Mouse (Mus musculus): Measurements from ENCODE around the gene Zfhx3.

Zfhx3 gene

GRCm38 (mm10) chr8:108978362-108978750 lies 1035.9 kb downstream of the Zfhx3 start:
- DNase-seq (ENCODE audit: low spot score in 2 of 2), result no peak

GRCm38 (mm10) chr8:108984904-108985303 lies 1042.5 kb downstream of the Zfhx3 start:
- no peak for DNase-seq (ENCODE audit: low spot score in 2 of 2)

GRCm38 (mm10) chr8:108989841-108990240 lies 1047.4 kb downstream of the Zfhx3 start:
- DNase-seq (ENCODE audit: low spot score in 2 of 2), result no peak

- no peak for DNase-seq (ENCODE audit: low spot score in 2 of 2)
Observed at GRCm38 (mm10) chr8:108990537-108990936, 1048.1 kb downstream of the Zfhx3 start.

- no peak for DNase-seq (ENCODE audit: low spot score in 2 of 2)
Observed at GRCm38 (mm10) chr8:108991395-108991794, 1049.0 kb downstream of the Zfhx3 start.

GRCm38 (mm10) chr8:108993718-108994117 lies 1051.3 kb downstream of the Zfhx3 start:
- DNase-seq (ENCODE audit: low spot score in 2 of 2), result no peak

- DNase-seq (ENCODE audit: low spot score in 2 of 2), result no peak
Observed at GRCm38 (mm10) chr8:108994187-108994586, 1051.7 kb downstream of the Zfhx3 start.

- no peak for DNase-seq (ENCODE audit: low spot score in 2 of 2)
Observed at GRCm38 (mm10) chr8:108994880-108995279, 1052.4 kb downstream of the Zfhx3 start.

GRCm38 (mm10) chr8:108997334-108997733 lies 1054.9 kb downstream of the Zfhx3 start:
- DNase-seq (ENCODE audit: low spot score in 2 of 2), result no peak

- no peak for DNase-seq (ENCODE audit: low spot score in 2 of 2)
Observed at GRCm38 (mm10) chr8:108999297-109000249, 1057.1 kb downstream of the Zfhx3 start.

GRCm38 (mm10) chr8:109001031-109001430 lies 1058.6 kb downstream of the Zfhx3 start:
- DNase-seq (ENCODE audit: low spot score in 2 of 2), result no peak

GRCm38 (mm10) chr8:109001923-109002322 lies 1059.5 kb downstream of the Zfhx3 start:
- DNase-seq (ENCODE audit: low spot score in 2 of 2), result no peak

GRCm38 (mm10) chr8:109006986-109007385 lies 1064.5 kb downstream of the Zfhx3 start:
- no peak for DNase-seq (ENCODE audit: low spot score in 2 of 2)

Data from left cerebral cortex, adult 9 months (tissue).